Mouse (Mus musculus) adrenal gland, adult (tissue): ENCODE measurements around the gene Eml6.

ENCODE experiments used
- DNase-seq, 2 experiments: peaks; one replicate each; pipeline ENCODE4 v3.0.0; 2022 to 2023; ENCODE audit warnings: low spot score in 1 of 2; ENCODE audit not compliant: inconsistent age in 2 of 2

The Eml6 gene

GRCm38 (mm10) chr11:29751648-29752611 is 273.9 kb downstream of the Eml6 start:
- DNase-seq, result no peak

- DNase-seq, result no peak
Measured at GRCm38 (mm10) chr11:29751013-29751412, 274.8 kb downstream of the Eml6 start.

DNA sequence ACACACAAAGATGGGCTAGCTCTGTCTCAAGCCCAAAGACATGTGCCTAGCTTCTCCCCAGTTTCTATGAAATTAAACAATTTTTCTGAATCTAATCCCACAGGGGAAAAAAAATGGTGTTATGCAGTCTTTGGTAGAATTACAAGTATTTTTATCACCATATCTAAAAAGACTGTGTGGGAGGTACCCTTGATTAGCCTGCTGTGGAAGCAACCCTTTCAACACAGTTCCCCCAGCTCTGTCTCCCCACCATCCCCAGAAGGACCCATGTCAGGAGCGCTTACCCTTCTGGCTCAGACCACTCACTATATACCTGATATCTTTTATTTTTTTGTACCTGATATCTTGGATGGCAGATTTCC is 276.4 kb downstream of the Eml6 start:
- DNase-seq, result no peak

DNA sequence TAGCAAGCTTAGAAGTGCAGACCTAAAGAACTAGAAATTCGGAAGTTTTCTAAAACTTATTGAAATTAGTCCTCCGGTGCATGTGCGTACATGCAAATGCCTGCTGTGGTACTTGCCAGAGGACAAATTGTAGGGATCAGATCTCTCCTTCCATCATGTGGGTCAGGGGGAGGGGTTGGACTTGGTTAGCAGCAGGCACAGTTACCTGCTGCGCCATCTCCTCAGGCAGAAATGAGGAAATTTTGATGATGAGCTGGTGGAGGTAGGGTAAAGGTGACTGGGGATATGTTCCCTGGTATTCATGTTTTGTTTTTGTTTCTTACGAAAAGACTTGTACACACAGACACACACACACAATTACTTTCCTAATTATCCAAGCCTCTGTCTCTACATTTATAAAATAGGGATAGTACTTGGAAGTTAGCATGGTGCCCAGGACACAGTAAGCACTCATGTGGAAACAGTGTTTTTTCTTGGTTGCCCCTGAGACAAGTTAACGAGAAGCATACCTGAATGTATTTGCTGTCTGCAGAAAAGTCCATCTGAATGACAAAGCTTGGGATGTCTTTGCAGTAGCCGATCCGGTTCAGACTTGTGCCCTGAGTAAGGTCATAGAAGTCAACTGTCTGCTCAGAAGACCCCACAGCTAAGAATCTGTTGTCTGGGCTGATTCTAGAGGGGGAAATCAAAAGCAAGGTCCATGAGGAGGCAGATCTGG is 276.9 kb downstream of the Eml6 start:
- DNase-seq, result no peak

- DNase-seq, result no peak
Measured at GRCm38 (mm10) chr11:29747881-29748280, 278.0 kb downstream of the Eml6 start.

GRCm38 (mm10) chr11:29747365-29747764 is 278.5 kb downstream of the Eml6 start:
- DNase-seq, result no peak

DNA sequence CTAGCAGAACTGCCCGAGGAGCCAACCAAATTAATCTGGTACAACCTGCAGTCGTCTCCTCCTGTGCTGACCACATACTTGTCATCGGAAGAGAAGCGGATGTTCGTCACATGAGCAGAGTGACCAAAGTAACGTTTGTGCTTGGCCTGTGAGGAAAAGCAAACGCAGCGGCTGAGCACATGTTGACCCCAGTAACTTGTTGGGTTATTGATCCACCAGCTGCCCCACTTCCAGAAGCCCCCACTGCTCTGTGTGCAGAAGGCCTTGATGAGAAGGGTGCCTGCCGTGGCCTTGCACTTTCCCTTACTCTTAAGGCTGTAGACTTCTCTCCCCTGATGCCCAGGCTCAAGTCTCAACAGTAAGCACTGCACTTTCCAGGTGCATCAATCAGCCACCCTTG is 279.6 kb downstream of the Eml6 start:
- DNase-seq, result no peak

DNA sequence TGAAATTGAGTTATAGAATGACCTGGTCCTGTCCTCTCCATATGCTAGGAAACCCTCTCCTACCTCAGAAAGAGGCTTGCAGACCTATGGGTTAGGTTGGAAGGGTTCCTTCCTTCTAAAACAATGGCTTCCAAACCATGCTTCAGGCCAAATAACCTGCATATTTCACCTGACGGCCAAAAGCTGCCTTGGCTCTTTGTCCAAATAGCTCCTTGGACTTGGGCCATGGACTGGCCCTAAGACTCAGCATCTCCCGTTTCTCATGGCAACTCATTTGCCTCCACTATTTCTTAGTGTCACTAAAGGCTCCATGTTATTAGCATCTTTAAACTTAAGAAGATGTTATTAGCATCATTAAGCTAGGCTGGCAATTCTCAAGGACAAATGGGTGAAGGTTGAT is 280.3 kb downstream of the Eml6 start:
- DNase-seq, result no peak

DNA sequence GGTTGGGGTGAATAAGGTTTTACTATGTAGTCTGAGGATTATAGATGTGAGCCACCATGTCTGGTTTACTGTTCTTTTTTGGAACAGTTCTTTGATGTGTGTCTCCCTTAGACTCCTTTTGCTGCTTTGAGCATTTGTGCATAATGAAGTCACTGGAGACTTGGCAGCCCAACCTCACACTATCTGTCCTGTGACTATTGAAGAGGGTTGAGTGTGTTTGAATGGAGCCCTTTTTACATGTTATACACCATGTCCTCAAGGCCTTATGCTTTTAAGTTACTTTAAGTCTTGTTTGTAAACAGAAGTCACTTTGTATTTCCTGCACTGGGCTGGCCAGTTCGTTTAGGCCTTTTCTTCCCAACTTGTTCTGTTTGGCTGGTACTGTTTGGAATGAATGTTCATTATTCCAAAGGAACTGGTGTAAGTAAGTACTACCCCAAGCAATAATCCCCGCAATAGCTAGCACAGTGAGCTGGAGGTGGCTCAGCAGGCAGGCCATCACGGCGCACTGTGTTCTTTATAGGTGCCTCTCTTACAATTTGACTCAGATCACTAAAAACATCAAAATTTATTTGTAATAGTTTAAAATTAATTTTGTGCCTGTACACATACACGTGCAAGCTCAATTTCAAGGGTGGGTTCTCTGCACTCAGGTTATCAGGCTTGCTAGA is 280.9 kb downstream of the Eml6 start:
- DNase-seq, result no peak

GRCm38 (mm10) chr11:29739752-29740151 is 286.1 kb downstream of the Eml6 start:
- DNase-seq, result no peak

GRCm38 (mm10) chr11:29727901-29728300 is 297.9 kb downstream of the Eml6 start:
- no peak for DNase-seq

DNA sequence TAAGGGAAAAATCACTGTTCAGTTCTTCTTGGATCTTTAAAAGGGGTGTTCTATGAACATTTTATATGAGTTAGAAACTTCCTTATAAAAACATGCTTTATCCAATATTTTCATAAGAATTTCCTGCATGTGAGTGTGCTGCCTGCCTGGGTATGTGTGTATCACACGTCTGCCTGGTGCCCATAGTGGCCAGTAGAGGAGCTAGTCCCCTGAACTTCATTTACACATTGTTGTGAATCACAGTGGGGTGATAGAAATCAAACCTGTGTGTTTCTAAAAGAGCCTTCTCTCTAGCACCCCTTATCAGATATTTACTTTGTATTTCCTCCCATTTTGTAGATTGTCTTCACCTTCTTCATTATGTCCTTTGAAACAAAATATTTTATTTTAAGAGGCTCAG is 300.2 kb downstream of the Eml6 start:
- no peak for DNase-seq

DNA sequence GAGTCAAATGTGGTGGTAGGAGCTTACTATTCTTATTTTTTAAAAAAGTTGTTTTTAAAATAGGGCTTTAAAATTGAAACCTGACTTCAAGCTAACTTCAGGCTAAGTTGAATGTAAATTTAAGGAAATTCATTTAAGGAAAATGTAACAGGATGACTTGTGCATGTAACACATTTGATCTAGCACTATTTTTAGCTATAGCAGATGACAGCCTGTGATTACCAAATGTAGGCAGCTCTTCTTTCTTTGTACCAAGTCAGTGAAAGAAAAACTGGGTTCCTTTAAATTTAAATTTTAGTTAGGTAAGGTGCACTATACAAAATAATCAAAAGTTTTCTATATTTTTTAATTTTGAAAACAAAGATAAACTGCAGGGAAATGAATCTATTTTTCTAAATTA is 300.7 kb downstream of the Eml6 start:
- no peak for DNase-seq

DNA sequence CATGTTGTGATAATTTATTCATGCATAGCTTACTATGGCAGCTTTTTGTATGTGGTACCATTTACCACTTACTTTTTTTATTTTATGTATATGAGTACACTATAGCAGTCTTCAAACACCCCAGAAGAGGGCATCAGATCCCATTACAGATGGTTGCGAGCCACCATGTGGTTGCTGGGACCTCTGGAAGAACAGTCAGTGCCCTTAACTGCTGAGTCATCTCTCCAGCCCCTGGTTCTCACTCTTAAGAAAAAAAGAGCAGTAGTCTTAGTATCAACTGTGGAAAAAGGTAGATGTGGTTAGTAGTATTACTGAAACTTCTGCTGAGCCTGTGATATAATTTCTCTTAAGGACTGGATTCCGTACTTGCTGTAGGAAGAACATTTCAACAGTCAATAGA is 301.6 kb downstream of the Eml6 start:
- DNase-seq, result peak in 1 of 2 experiments; percentile 29

- DNase-seq, result no peak
Measured at GRCm38 (mm10) chr11:29719597-29719996, 306.2 kb downstream of the Eml6 start.

GRCm38 (mm10) chr11:29718541-29718940 is 307.3 kb downstream of the Eml6 start:
- peak; percentile 31 to 74 for DNase-seq

- no peak for DNase-seq
Measured at GRCm38 (mm10) chr11:29715499-29715898, 310.3 kb downstream of the Eml6 start.

GRCm38 (mm10) chr11:29714789-29715188 is 311.0 kb downstream of the Eml6 start:
- peak in 1 of 2 experiments; percentile 74 for DNase-seq

DNA sequence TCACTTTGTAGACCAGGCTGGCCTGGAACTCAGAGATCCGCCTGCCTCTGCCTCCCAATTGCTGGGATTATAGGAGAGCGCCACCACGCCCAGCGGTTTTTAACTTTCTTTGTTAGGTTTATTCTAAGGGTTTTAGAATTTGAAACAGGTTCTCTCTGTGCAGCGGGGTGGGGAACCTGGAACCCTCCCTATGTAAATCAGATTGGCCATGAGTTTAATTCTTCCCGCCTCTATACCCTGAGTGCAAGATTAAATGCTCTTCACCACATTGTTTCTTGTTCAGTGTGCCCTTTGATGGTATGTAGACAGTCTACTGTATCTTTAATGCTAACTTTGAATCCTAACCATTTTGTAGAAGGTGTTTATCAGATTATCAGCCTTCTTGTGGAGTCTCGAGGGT is 311.7 kb downstream of the Eml6 start:
- no peak for DNase-seq

GRCm38 (mm10) chr11:29709512-29709911 is 316.3 kb downstream of the Eml6 start:
- DNase-seq, result no peak

- DNase-seq, result peak in 1 of 2 experiments; percentile 46
Measured at GRCm38 (mm10) chr11:29706845-29707244, 319.0 kb downstream of the Eml6 start.

GRCm38 (mm10) chr11:29705263-29705662 is 320.6 kb downstream of the Eml6 start:
- DNase-seq, result no peak
